Mouse (Mus musculus) ovary, adult 2 months (tissue): Measurements from ENCODE around the gene Rnf144b. TPM values are rescaled to one million over a fixed set of nuclear protein-coding genes. Genes with fewer than 3 reads are reported as not detected.

ENCODE experiments used
- polyA plus RNA-seq: library from polyadenylated mRNA; depleted of rRNA; stranded (reverse); fragments of >200 nt; gene quantifications from 2 replicates; pipeline ENCODE4 v1.2.3, GENCODE M21; 2012; rRNA removed

Gene Rnf144b
- polyA plus RNA-seq = 16.3 and 17.3 TPM in 2 replicates

DNA sequence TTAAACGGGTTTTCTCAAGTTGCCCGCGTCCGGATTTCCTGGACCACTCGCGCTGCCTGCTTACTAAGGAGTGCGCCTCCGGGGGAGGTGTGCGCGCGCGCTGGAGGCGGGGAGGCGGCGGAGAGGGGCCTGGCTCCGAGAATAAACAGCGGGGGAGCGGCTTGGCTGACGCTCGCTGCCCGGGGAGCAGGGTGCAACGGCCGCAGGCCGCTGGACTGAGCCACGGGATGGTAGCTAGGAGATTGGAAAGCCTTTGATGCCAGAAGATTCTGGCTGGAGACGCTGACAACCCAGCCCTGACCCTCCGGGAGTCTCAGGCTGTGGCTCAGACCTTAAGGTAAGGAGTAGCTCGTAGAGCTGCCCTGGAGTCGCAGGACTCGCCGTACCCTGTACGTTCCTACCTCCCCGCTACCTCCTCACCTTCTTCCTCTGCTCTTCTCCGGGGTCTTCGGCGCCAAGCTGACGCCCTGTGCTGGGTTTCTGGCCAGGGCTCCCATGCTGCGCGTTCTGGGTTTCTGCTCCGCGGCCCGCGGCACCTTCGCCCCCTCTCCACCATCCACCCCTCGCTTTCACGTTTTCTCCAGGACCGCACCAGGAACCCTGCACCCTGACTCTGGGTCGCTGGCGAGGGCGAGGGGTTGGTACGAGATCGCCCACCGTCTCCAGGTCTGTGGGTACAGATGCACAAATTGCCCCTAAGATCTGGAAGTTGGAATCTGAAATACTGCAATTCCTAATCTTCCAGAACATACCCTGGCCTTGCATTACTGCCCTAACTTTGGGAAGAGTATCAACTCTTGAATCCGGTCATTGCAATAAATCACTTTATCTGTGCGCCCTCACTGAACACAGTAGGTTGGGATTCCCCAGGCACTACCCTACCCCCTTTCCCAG, at the start of gene Rnf144b:
TSS of gene Rnf144b (plus strand) at position 120 of the 894 bp plus-strand sequence.

GRCm38 (mm10) chr13:47105711-47106579, 16.5 kb upstream of the Rnf144b start, which contains the start of gene Dek:
Gene Dek, minus strand, starts transcription at chr13:47106201.

Other genes starting within 250 kb of the Rnf144b start
- 21.6 and 27.8 TPM in 2 replicates for gene Kif13a, start 192.8 kb upstream of the Rnf144b start, polyA plus RNA-seq
- 8.1 and 13.7 TPM in 2 replicates for gene Nhlrc1, start 107.8 kb upstream of the Rnf144b start, polyA plus RNA-seq
- 10.7 and 13.1 TPM in 2 replicates for gene Kdm1b, start 79.2 kb upstream of the Rnf144b start, polyA plus RNA-seq
- 3.3 and 6.4 TPM in 2 replicates for gene Tpmt, start 77.9 kb upstream of the Rnf144b start, polyA plus RNA-seq
- gene Dek, start 16.5 kb upstream of the Rnf144b start, polyA plus RNA-seq = 38.1 and 76.2 TPM in 2 replicates